Comparison of ENCODE assay signal across 7 mouse cellular contexts in the genomic region with DNA sequence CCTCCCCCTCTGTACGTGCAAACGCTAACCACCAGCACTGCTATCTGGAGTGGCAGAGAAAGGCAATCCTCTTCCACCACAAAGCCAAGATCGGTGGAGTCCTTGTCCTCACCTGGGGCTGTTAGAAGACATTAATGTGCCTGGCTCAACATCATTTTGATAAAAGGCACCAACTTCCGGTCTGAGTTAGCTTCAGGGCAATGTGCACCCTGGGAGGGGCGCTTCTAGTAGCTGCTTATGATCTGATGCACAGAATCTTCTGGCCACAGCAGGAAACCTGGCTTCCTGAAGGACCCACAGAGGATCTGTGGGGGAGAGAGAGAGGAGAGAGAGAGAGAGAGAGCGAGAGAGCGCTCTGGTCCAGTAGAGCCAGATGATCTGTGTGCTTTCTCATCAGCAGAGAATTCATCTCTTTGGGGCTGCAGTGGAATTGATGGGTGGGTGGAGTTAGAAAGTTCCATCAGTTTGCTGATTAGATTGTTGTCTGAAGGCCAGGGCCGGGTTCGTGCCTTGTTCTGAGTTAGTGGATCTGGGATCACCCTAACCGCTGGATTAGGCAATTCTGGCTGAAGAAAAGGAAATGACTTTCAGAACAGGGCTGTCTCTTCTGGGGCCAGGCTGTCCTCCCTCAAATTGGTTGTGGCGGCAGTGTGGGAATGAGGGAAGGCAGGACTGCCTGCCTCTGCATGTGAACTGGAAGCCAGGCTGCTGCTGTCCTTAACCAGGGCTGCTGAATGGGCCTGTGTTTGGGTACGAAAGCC.
DNase-seq lines count a peak whose midpoint lies in the region; ATAC-seq and TF ChIP-seq lines count a peak whose summit lies in the region.

No protein-coding gene starts in this region.

- no peaks in the 10 kb centered on the region for H3K36me3 ChIP-seq in lung, embryonic 16.5 days (ENCODE audit: control insufficient read depth, insufficient read depth, low read length)
- H3K36me3 ChIP-seq in midbrain, postnatal 0 days (ENCODE audit: insufficient read depth, low read length) = no peaks in the 10 kb centered on the region
- no peaks in the 10 kb centered on the region for H3K36me3 ChIP-seq in forebrain, embryonic 12.5 days (replicated peaks)

- no peaks in the 10 kb centered on the region for H3K27me3 ChIP-seq in lung, embryonic 16.5 days (ENCODE audit: control insufficient read depth, insufficient read depth, low read depth, low read length)
- no peaks in the 10 kb centered on the region for H3K27me3 ChIP-seq in midbrain, postnatal 0 days (ENCODE audit: insufficient read depth, low read length)
- H3K27me3 ChIP-seq in forebrain, embryonic 12.5 days = no peaks in the 10 kb centered on the region

- H3K27ac ChIP-seq in lung, embryonic 16.5 days (ENCODE audit: low read length) = peak overlapping the region; percentile 52
- no peak overlapping the region for H3K27ac ChIP-seq in midbrain, postnatal 0 days (ENCODE audit: low read depth, low read length)
- H3K27ac ChIP-seq in forebrain, embryonic 12.5 days = no peak overlapping the region

- peak; percentile 81 for ATAC-seq in activated CD4-positive, CD25-positive, alpha-beta regulatory T cell, adult 4 months
- ATAC-seq in inflammation-experienced regulatory T-cells, adult 6 months = peak; percentile 69
- peak; percentile 44 for ATAC-seq in lung, embryonic 16.5 days (ENCODE audit: low read depth)
- no peak for ATAC-seq in midbrain, postnatal 0 days (ENCODE audit: low FRiP score)
- no peak for ATAC-seq in forebrain, embryonic 12.5 days (ENCODE audit: low FRiP score)

- peak; percentile 66 for DNase-seq in CD4-positive, CD25-positive, alpha-beta regulatory T cell, adult 2 months (ENCODE audit: low read depth, low spot score)
- no peak for DNase-seq in embryo, embryonic 9.5 days (ENCODE audit: extremely low spot score)
- no peak for DNase-seq in midbrain, postnatal 0 days (ENCODE audit: low spot score)

- peaks cover 27% of the 10 kb centered on the region for H3K4me1 ChIP-seq in lung, embryonic 16.5 days (replicated peaks; ENCODE audit: control insufficient read depth, insufficient read depth, low read length)
- no peaks in the 10 kb centered on the region for H3K4me1 ChIP-seq in midbrain, postnatal 0 days (ENCODE audit: insufficient read depth, low read length)
- 0 out of 2 replicates have a peak, but pooled peaks cover 11% of the 10 kb centered on the region for H3K4me1 ChIP-seq in forebrain, embryonic 12.5 days

- H3K4me3 ChIP-seq in lung, embryonic 16.5 days (ENCODE audit: low read length) = no peak overlapping the region
- no peak overlapping the region for H3K4me3 ChIP-seq in midbrain, postnatal 0 days (ENCODE audit: low read depth, low read length)
- H3K4me3 ChIP-seq in forebrain, embryonic 12.5 days (replicated peaks) = no peak overlapping the region

- H3K9me3 ChIP-seq in lung, embryonic 16.5 days (ENCODE audit: control insufficient read depth, low read length) = no peaks in the 10 kb centered on the region
- no peaks in the 10 kb centered on the region for H3K9me3 ChIP-seq in midbrain, postnatal 0 days (ENCODE audit: low read length)
- no peaks in the 10 kb centered on the region for H3K9me3 ChIP-seq in forebrain, embryonic 12.5 days

- H3K4me2 ChIP-seq in lung, embryonic 16.5 days (ENCODE audit: low read depth, low read length) = no peak overlapping the region
- no peak overlapping the region for H3K4me2 ChIP-seq in midbrain, postnatal 0 days (ENCODE audit: low read depth, low read length, poor library complexity, severe bottlenecking)
- no peak overlapping the region for H3K4me2 ChIP-seq in forebrain, embryonic 12.5 days

- 46% methylated on average over 10 of the region's 12 CpGs for WGBS in lung, embryonic 16.5 days
- WGBS in midbrain, postnatal 0 days = 65% methylated on average over 10 of the region's 12 CpGs
- WGBS in forebrain, embryonic 12.5 days = 76% methylated on average over 10 of the region's 12 CpGs

- no peak for TF ChIP-seq CTCF in midbrain, postnatal 0 days (IDR thresholded peaks at IDR 0.05)

- peak overlapping the region; percentile 20; the same call in 1 of the 2 replicates for H3K9ac ChIP-seq in lung, embryonic 16.5 days (ENCODE audit: low read length)
- H3K9ac ChIP-seq in midbrain, postnatal 0 days (replicated peaks; ENCODE audit: low read length, poor library complexity, severe bottlenecking) = no peak overlapping the region
- no peak overlapping the region for H3K9ac ChIP-seq in forebrain, embryonic 12.5 days

Comparison
In these comparisons a context has a peak if more than half of its experiments do, and no peak if none do; other contexts are left out.
1. ATAC-seq: peak in activated CD4-positive, CD25-positive, alpha-beta regulatory T cell, adult 4 months (single experiment), inflammation-experienced regulatory T-cells, adult 6 months (single experiment) and lung, embryonic 16.5 days (single experiment); none in midbrain, postnatal 0 days (single experiment) and forebrain, embryonic 12.5 days (single experiment).